In genomic region chr4:49284692-49285291, GRCm38 (mm10) we compare ENCODE assay signal across 14 mouse cellular contexts.
DNase-seq lines count a peak whose midpoint lies in the region; ATAC-seq and TF ChIP-seq lines count a peak whose summit lies in the region.
"Had no signal": no experiment of that assay in that cellular context is flagged by ENCODE, and none has a peak within 500 bp of the region (broad histone marks: within the 10 kb centered on the region; RNA-seq: fewer than 3 reads in every experiment).

No protein-coding gene starts in this region.

- no peaks in the 10 kb centered on the region for H3K36me3 ChIP-seq in hindbrain, embryonic 11.5 days (ENCODE audit: control insufficient read depth, insufficient read depth, low read length)
- H3K36me3 ChIP-seq in hindbrain, embryonic 10.5 days: no peaks in the 10 kb centered on the region
- H3K36me3 ChIP-seq in midbrain, embryonic 12.5 days: no peaks in the 10 kb centered on the region
- no peaks in the 10 kb centered on the region for H3K36me3 ChIP-seq in midbrain, embryonic 11.5 days (ENCODE audit: control insufficient read depth, insufficient read depth, low read length)
- no peaks in the 10 kb centered on the region for H3K36me3 ChIP-seq in splenic B cell, adult 2 months (ENCODE audit: control insufficient read depth, insufficient read depth, low read length, poor library complexity, severe bottlenecking)
- H3K36me3 ChIP-seq in stomach, postnatal 0 days (ENCODE audit: control insufficient read depth, insufficient read depth, low read length): no peaks in the 10 kb centered on the region
- H3K36me3 ChIP-seq: heart, embryonic 15.5 days; limb, embryonic 15.5 days; lung, embryonic 15.5 days had no signal

- no peak overlapping the region for H3K9ac ChIP-seq in hindbrain, embryonic 11.5 days (ENCODE audit: low read depth, low read length)
- no peak overlapping the region for H3K9ac ChIP-seq in midbrain, embryonic 12.5 days (replicated peaks)
- H3K9ac ChIP-seq in midbrain, embryonic 11.5 days (ENCODE audit: low read length): no peak overlapping the region
- no peak overlapping the region for H3K9ac ChIP-seq in stomach, postnatal 0 days (ENCODE audit: low read length)
- H3K9ac ChIP-seq: heart, embryonic 15.5 days; limb, embryonic 15.5 days; lung, embryonic 15.5 days had no signal

- no peak for TF ChIP-seq EP300 in stomach, postnatal 0 days (optimal IDR thresholded peaks at IDR 0.05)

- WGBS in hindbrain, embryonic 11.5 days: 79% methylated on average over 13 of the region's 15 CpGs
- 71% methylated on average over 15 of the region's 15 CpGs for WGBS in hindbrain, embryonic 10.5 days
- whole genome bisulfite sequencing in midbrain, embryonic 12.5 days: 76% methylated on average over 11 of the region's 15 CpGs
- WGBS in midbrain, embryonic 11.5 days: 78% methylated on average over 15 of the region's 15 CpGs
- WGBS in stomach, postnatal 0 days: 78% methylated on average over 14 of the region's 15 CpGs

- H3K4me1 ChIP-seq in hindbrain, embryonic 11.5 days (replicated peaks; ENCODE audit: control insufficient read depth, insufficient read depth, low read length): no peaks in the 10 kb centered on the region
- H3K4me1 ChIP-seq in hindbrain, embryonic 10.5 days (replicated peaks): 0 out of 2 replicates have a peak, but pooled peaks cover 8% of the 10 kb centered on the region
- peaks cover 9% of the 10 kb centered on the region; the same call in 1 of the 2 replicates for H3K4me1 ChIP-seq in midbrain, embryonic 12.5 days
- H3K4me1 ChIP-seq in midbrain, embryonic 11.5 days (ENCODE audit: control insufficient read depth, insufficient read depth, low read length): 0 out of 2 replicates have a peak, but pooled peaks cover 2% of the 10 kb centered on the region
- no peaks in the 10 kb centered on the region for H3K4me1 ChIP-seq in stomach, postnatal 0 days (replicated peaks; ENCODE audit: control insufficient read depth, insufficient read depth)
- H3K4me1 ChIP-seq: heart, embryonic 15.5 days; limb, embryonic 15.5 days; lung, embryonic 15.5 days had no signal

- H3K4me2 ChIP-seq in hindbrain, embryonic 11.5 days (replicated peaks; ENCODE audit: low read depth, low read length): no peak overlapping the region
- H3K4me2 ChIP-seq in midbrain, embryonic 12.5 days (replicated peaks): no peak overlapping the region
- no peak overlapping the region for H3K4me2 ChIP-seq in midbrain, embryonic 11.5 days
- no peak overlapping the region for H3K4me2 ChIP-seq in stomach, postnatal 0 days (replicated peaks; ENCODE audit: low read depth)
- H3K4me2 ChIP-seq: heart, embryonic 15.5 days; limb, embryonic 15.5 days; lung, embryonic 15.5 days had no signal

- DNase-seq in hindbrain, embryonic 11.5 days (ENCODE audit: low spot score): peak; percentile 2
- no peak for DNase-seq in hindbrain, embryonic 10.5 days (ENCODE audit: low spot score)
- DNase-seq in midbrain, embryonic 11.5 days (ENCODE audit: low spot score, missing footprints): no peak
- peak; percentile 13 for DNase-seq in neural tube, embryonic 10.5 days (ENCODE audit: extremely low spot score, low spot score)
- DNase-seq in splenic B cell, adult 2 months (ENCODE audit: low read depth, low spot score): peak; percentile 40
- DNase-seq in stomach, postnatal 0 days (ENCODE audit: low spot score): no peak
- DNase-seq: thymus, postnatal 14 days had no signal

- no peak overlapping the region for H3K4me3 ChIP-seq in hindbrain, embryonic 11.5 days (ENCODE audit: low read depth, low read length)
- no peak overlapping the region for H3K4me3 ChIP-seq in hindbrain, embryonic 10.5 days
- H3K4me3 ChIP-seq in midbrain, embryonic 12.5 days: no peak overlapping the region
- H3K4me3 ChIP-seq in midbrain, embryonic 11.5 days (ENCODE audit: low read depth, low read length): no peak overlapping the region
- H3K4me3 ChIP-seq in stomach, postnatal 0 days (ENCODE audit: low read depth, low read length): no peak overlapping the region
- H3K4me3 ChIP-seq: heart, embryonic 15.5 days; layer of hippocampus, adult 2 months; left cerebral cortex, adult 2 months; limb, embryonic 15.5 days; lung, embryonic 15.5 days had no signal

- no peak for TF ChIP-seq CTCF in stomach, postnatal 0 days (IDR thresholded peaks at IDR 0.05; ENCODE audit: low read depth)

- 0 out of 2 replicates have a peak overlapping the region, but pooled peaks have one; percentile 6 for H3K27ac ChIP-seq in hindbrain, embryonic 11.5 days (ENCODE audit: low read depth, low read length)
- H3K27ac ChIP-seq in hindbrain, embryonic 10.5 days: no peak overlapping the region; the same call in 1 of the 2 replicates
- peak overlapping the region; percentile 42; the same call in 1 of the 2 replicates for H3K27ac ChIP-seq in midbrain, embryonic 12.5 days (replicated peaks)
- no peak overlapping the region for H3K27ac ChIP-seq in midbrain, embryonic 11.5 days (ENCODE audit: low read depth, low read length)
- H3K27ac ChIP-seq in stomach, postnatal 0 days (replicated peaks): no peak overlapping the region
- H3K27ac ChIP-seq: left cerebral cortex, adult 2 months; limb, embryonic 15.5 days; lung, embryonic 15.5 days had no signal

- H3K27me3 ChIP-seq in hindbrain, embryonic 11.5 days (ENCODE audit: control insufficient read depth, insufficient read depth, low read length): no peaks in the 10 kb centered on the region
- H3K27me3 ChIP-seq in hindbrain, embryonic 10.5 days (ENCODE audit: insufficient read depth, poor library complexity, severe bottlenecking): no peaks in the 10 kb centered on the region
- H3K27me3 ChIP-seq in midbrain, embryonic 12.5 days: no peaks in the 10 kb centered on the region
- H3K27me3 ChIP-seq in midbrain, embryonic 11.5 days (ENCODE audit: control insufficient read depth, insufficient read depth, low read length): no peaks in the 10 kb centered on the region
- no peaks in the 10 kb centered on the region for H3K27me3 ChIP-seq in splenic B cell, adult 2 months (ENCODE audit: control insufficient read depth, insufficient read depth, low read length, poor library complexity, severe bottlenecking)
- H3K27me3 ChIP-seq in stomach, postnatal 0 days (ENCODE audit: control insufficient read depth, insufficient read depth, low read length): no peaks in the 10 kb centered on the region
- H3K27me3 ChIP-seq: heart, embryonic 15.5 days; limb, embryonic 15.5 days; lung, embryonic 15.5 days had no signal

- no peak; the same call in 1 of the 2 replicates for ATAC-seq in hindbrain, embryonic 11.5 days (ENCODE audit: low FRiP score)
- no peak for ATAC-seq in midbrain, embryonic 12.5 days (ENCODE audit: low FRiP score, low read depth)
- no peak for ATAC-seq in midbrain, embryonic 11.5 days (ENCODE audit: low FRiP score)
- ATAC-seq in stomach, postnatal 0 days (ENCODE audit: low FRiP score, low TSS enrichment): no peak
- no peak for ATAC-seq in erythroid progenitor cell, adult 5-6 weeks (replicated peaks; ENCODE audit: low FRiP score, poor library complexity, severe bottlenecking)

- H3K9me3 ChIP-seq in hindbrain, embryonic 11.5 days (ENCODE audit: control insufficient read depth, low read length): no peaks in the 10 kb centered on the region
- H3K9me3 ChIP-seq in hindbrain, embryonic 10.5 days: no peaks in the 10 kb centered on the region
- H3K9me3 ChIP-seq in midbrain, embryonic 12.5 days: no peaks in the 10 kb centered on the region
- no peaks in the 10 kb centered on the region for H3K9me3 ChIP-seq in midbrain, embryonic 11.5 days (ENCODE audit: control insufficient read depth, low read length)
- H3K9me3 ChIP-seq in stomach, postnatal 0 days (ENCODE audit: control insufficient read depth, low read length): no peaks in the 10 kb centered on the region
- H3K9me3 ChIP-seq: heart, embryonic 15.5 days; limb, embryonic 15.5 days; lung, embryonic 15.5 days had no signal

Comparison
In these comparisons a context has a peak if more than half of its experiments do, and no peak if none do; other contexts are left out.
1. DNase-seq: peak in hindbrain, embryonic 11.5 days (single experiment), neural tube, embryonic 10.5 days (single experiment) and splenic B cell, adult 2 months (single experiment); none in hindbrain, embryonic 10.5 days (single experiment), midbrain, embryonic 11.5 days (single experiment) and stomach, postnatal 0 days (single experiment).
2. H3K27ac ChIP-seq: peak in hindbrain, embryonic 11.5 days (single experiment) and midbrain, embryonic 12.5 days (single experiment); none in hindbrain, embryonic 10.5 days (single experiment), midbrain, embryonic 11.5 days (single experiment) and stomach, postnatal 0 days (single experiment).